Mouse (Mus musculus): ENCODE data around the gene Fate1. TPM values are rescaled to one million over a fixed set of nuclear protein-coding genes. Genes with fewer than 3 reads are reported as not detected.
"Not testable (repeated sequence)": the region's sequence is repeated elsewhere in the genome, so short reads cannot be mapped to it uniquely, and the experiment has no call there.

The Fate1 gene
- polyA plus RNA-seq (2016; fragmentation: Nextera tagmentation; extraction: Ambion mirVana): not detected in 2 replicates

GRCm38 (mm10) chrX:71972686-71973085 is at the start of gene Fate1:
TSS of gene Fate1 (plus strand) at chrX:71972986.
- Histone ChIP-seq H3K9ac (no peak within 1 kb of the TSS), H3K4me3 (no peak within 1 kb of the TSS), H3K27me3 (replicated peaks) (no peaks in the 10 kb centered on the region), H3K27ac (no peak within 1 kb of the TSS), H3K4me2 (no peak within 1 kb of the TSS), H3K4me1 (no peaks in the 10 kb centered on the region), H3K9me3 (replicated peaks) (no peaks in the 10 kb centered on the region), H3K36me3 (no peaks in the 10 kb centered on the region)
- ATAC-seq: no peak
- 42% methylated on average over 2 of the region's 2 CpGs for WGBS (ENCODE audit: insufficient replicate concordance)

GRCm38 (mm10) chrX:71946631-71947030 is 26.2 kb upstream of the Fate1 start:
- no peaks in the 10 kb centered on the region for H3K4me1 ChIP-seq
- ATAC-seq: no peak
- no peak overlapping the region for H3K9ac ChIP-seq
- H3K9me3 ChIP-seq (replicated peaks): no peaks in the 10 kb centered on the region
- H3K27me3 ChIP-seq (replicated peaks): 0 out of 2 replicates have a peak, but pooled peaks cover 4% of the 10 kb centered on the region
- no peaks in the 10 kb centered on the region for H3K36me3 ChIP-seq
- no peak overlapping the region for H3K4me2 ChIP-seq
- no peak overlapping the region for H3K27ac ChIP-seq
- 6% methylated on average over 3 of the region's 3 CpGs for WGBS (ENCODE audit: insufficient replicate concordance)
- H3K4me3 ChIP-seq: no peak overlapping the region

GRCm38 (mm10) chrX:71958366-71958765 is 14.4 kb upstream of the Fate1 start:
- Histone ChIP-seq H3K9me3 (replicated peaks) (no peaks in the 10 kb centered on the region), H3K27me3 (replicated peaks) (peaks cover 23% of the 10 kb centered on the region), H3K9ac (no peak overlapping the region), H3K4me2 (no peak overlapping the region), H3K4me1 (no peaks in the 10 kb centered on the region), H3K36me3 (no peaks in the 10 kb centered on the region), H3K4me3 (no peak overlapping the region), H3K27ac (no peak overlapping the region)
- ATAC-seq: no peak

GRCm38 (mm10) chrX:71962073-71963051 is 10.4 kb upstream of the Fate1 start, which contains the start of gene Prrg3:
TSS of gene Prrg3 (plus strand) at chrX:71962624.
- H3K4me2 ChIP-seq: peak within 1 kb of the TSS; percentile 58
- ATAC-seq: peak; percentile 40; the same call in 1 of the 2 replicates
- H3K27me3 ChIP-seq (replicated peaks): peaks cover 36% of the 10 kb centered on the region
- no peak within 1 kb of the TSS for H3K27ac ChIP-seq
- H3K4me3 ChIP-seq: peak within 1 kb of the TSS; percentile 40
- H3K9me3 ChIP-seq (replicated peaks): no peaks in the 10 kb centered on the region
- 14% methylated on average over 38 of the region's 72 CpGs for WGBS (ENCODE audit: insufficient replicate concordance)
- H3K9ac ChIP-seq: no peak within 1 kb of the TSS
- H3K4me1 ChIP-seq: no peaks in the 10 kb centered on the region
- H3K36me3 ChIP-seq: no peaks in the 10 kb centered on the region

- H3K4me1 ChIP-seq: no peaks in the 10 kb centered on the region
- H3K4me2 ChIP-seq: peak overlapping the region; percentile 58; the same call in 1 of the 2 replicates
- no peaks in the 10 kb centered on the region for H3K36me3 ChIP-seq
- peak overlapping the region; percentile 40 for H3K4me3 ChIP-seq
- H3K27me3 ChIP-seq (replicated peaks): peaks cover 36% of the 10 kb centered on the region
- WGBS (ENCODE audit: insufficient replicate concordance): 29% methylated on average over 9 of the region's 9 CpGs
- no peaks in the 10 kb centered on the region for H3K9me3 ChIP-seq (replicated peaks)
- no peak for ATAC-seq
- no peak overlapping the region for H3K9ac ChIP-seq
- H3K27ac ChIP-seq: no peak overlapping the region
Observed at GRCm38 (mm10) chrX:71963275-71963912, 9.4 kb upstream of the Fate1 start.

GRCm38 (mm10) chrX:71968216-71968615 is 4.6 kb upstream of the Fate1 start:
- no peaks in the 10 kb centered on the region for H3K4me1 ChIP-seq
- no peak overlapping the region for H3K9ac ChIP-seq
- no peaks in the 10 kb centered on the region for H3K9me3 ChIP-seq (replicated peaks)
- H3K27ac ChIP-seq: no peak overlapping the region
- no peak overlapping the region for H3K4me2 ChIP-seq
- H3K27me3 ChIP-seq (replicated peaks): peaks cover 14% of the 10 kb centered on the region; the same call in 1 of the 2 replicates
- no peak overlapping the region for H3K4me3 ChIP-seq
- no peak for ATAC-seq
- WGBS (ENCODE audit: insufficient replicate concordance): 38% methylated on average over 1 of the region's 1 CpGs
- no peaks in the 10 kb centered on the region for H3K36me3 ChIP-seq

- Histone ChIP-seq H3K36me3 (no peaks in the 10 kb centered on the region), H3K4me2 (no peak overlapping the region), H3K27me3 (replicated peaks) (0 out of 2 replicates have a peak, but pooled peaks cover 8% of the 10 kb centered on the region), H3K4me3 (no peak overlapping the region), H3K9me3 (replicated peaks) (no peaks in the 10 kb centered on the region), H3K4me1 (no peaks in the 10 kb centered on the region), H3K9ac (no peak overlapping the region), H3K27ac (no peak overlapping the region)
- WGBS (ENCODE audit: insufficient replicate concordance): 64% methylated on average over 6 of the region's 6 CpGs
- no peak for ATAC-seq
Observed at GRCm38 (mm10) chrX:71968816-71969215, 4.0 kb upstream of the Fate1 start.

GRCm38 (mm10) chrX:71971325-71971724 is 1.5 kb upstream of the Fate1 start:
- H3K4me1 ChIP-seq: no peaks in the 10 kb centered on the region
- ATAC-seq: no peak
- H3K36me3 ChIP-seq: no peaks in the 10 kb centered on the region
- no peak overlapping the region for H3K9ac ChIP-seq
- H3K9me3 ChIP-seq (replicated peaks): no peaks in the 10 kb centered on the region
- no peak overlapping the region for H3K4me2 ChIP-seq
- H3K4me3 ChIP-seq: no peak overlapping the region
- 0 out of 2 replicates have a peak, but pooled peaks cover under 1% of the 10 kb centered on the region for H3K27me3 ChIP-seq (replicated peaks)
- H3K27ac ChIP-seq: no peak overlapping the region
- WGBS (ENCODE audit: insufficient replicate concordance): 62% methylated on average over 5 of the region's 5 CpGs

GRCm38 (mm10) chrX:71977681-71978080 is 4.9 kb downstream of the Fate1 start:
- H3K4me3 ChIP-seq; H3K4me1 ChIP-seq; H3K4me2 ChIP-seq; H3K27ac ChIP-seq; H3K27me3 ChIP-seq (replicated peaks); H3K9ac ChIP-seq; H3K9me3 ChIP-seq (replicated peaks); H3K36me3 ChIP-seq; ATAC-seq: not testable (repeated sequence)

- no peak for ATAC-seq
- H3K27ac ChIP-seq: no peak overlapping the region
- no peak overlapping the region for H3K9ac ChIP-seq
- H3K36me3 ChIP-seq: no peaks in the 10 kb centered on the region
- H3K4me2 ChIP-seq: no peak overlapping the region
- H3K4me1 ChIP-seq: no peaks in the 10 kb centered on the region
- no peaks in the 10 kb centered on the region for H3K9me3 ChIP-seq (replicated peaks)
- no peak overlapping the region for H3K4me3 ChIP-seq
- WGBS (ENCODE audit: insufficient replicate concordance): 49% methylated on average over 3 of the region's 3 CpGs
- no peaks in the 10 kb centered on the region for H3K27me3 ChIP-seq (replicated peaks)
Observed at GRCm38 (mm10) chrX:71980443-71980842, 7.7 kb downstream of the Fate1 start.

- Histone ChIP-seq H3K36me3 (no peaks in the 10 kb centered on the region), H3K27me3 (replicated peaks) (no peaks in the 10 kb centered on the region), H3K9me3 (replicated peaks) (no peaks in the 10 kb centered on the region), H3K4me3 (no peak overlapping the region), H3K9ac (no peak overlapping the region), H3K4me2 (no peak overlapping the region), H3K27ac (no peak overlapping the region), H3K4me1 (no peaks in the 10 kb centered on the region)
- no peak for ATAC-seq
- 47% methylated on average over 2 of the region's 2 CpGs for WGBS (ENCODE audit: insufficient replicate concordance)
Observed at GRCm38 (mm10) chrX:71981322-71981721, 8.5 kb downstream of the Fate1 start.

GRCm38 (mm10) chrX:71983205-71983604 is 10.4 kb downstream of the Fate1 start:
- no peaks in the 10 kb centered on the region for H3K36me3 ChIP-seq
- H3K4me1 ChIP-seq: no peaks in the 10 kb centered on the region
- no peaks in the 10 kb centered on the region for H3K9me3 ChIP-seq (replicated peaks)
- H3K27me3 ChIP-seq (replicated peaks): no peaks in the 10 kb centered on the region
- ATAC-seq: no peak
- no peak overlapping the region for H3K27ac ChIP-seq
- H3K4me3 ChIP-seq: no peak overlapping the region
- 50% methylated on average over 2 of the region's 2 CpGs for WGBS (ENCODE audit: insufficient replicate concordance)
- no peak overlapping the region for H3K4me2 ChIP-seq
- no peak overlapping the region for H3K9ac ChIP-seq

Measured in liver, embryonic 12.5 days (tissue).